Mouse (Mus musculus): ENCODE data around the gene Dedd2. TPM values are rescaled to one million over a fixed set of nuclear protein-coding genes. Genes with fewer than 3 reads are reported as not detected.

The Dedd2 gene
- polyA plus RNA-seq, 2 experiments = 9.4 to 11.1 TPM

DNA sequence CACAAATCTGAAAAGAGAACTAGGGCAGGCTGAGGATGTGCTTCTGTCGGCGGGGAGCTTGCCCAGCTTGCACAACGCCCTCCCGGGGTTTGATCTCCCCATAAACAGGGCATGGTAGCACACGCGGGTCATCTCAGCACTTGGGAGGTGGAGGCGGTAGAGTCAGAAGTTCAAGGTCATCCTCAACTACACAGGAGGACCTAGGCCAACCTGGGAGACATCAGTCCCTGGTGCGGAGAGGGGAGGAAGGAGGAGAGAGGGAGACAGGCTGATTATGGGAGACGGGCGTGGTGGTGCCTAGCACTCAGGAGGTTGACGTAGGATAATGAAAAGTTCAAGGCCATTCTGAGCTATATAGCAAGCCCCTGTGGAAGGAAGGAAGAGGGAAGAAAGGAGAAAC lies 29.6 kb downstream of the Dedd2 start:
- WGBS = 85% methylated on average over 11 of the region's 11 CpGs
- no peak for ATAC-seq (ENCODE audit: low FRiP score, low read depth)

DNA sequence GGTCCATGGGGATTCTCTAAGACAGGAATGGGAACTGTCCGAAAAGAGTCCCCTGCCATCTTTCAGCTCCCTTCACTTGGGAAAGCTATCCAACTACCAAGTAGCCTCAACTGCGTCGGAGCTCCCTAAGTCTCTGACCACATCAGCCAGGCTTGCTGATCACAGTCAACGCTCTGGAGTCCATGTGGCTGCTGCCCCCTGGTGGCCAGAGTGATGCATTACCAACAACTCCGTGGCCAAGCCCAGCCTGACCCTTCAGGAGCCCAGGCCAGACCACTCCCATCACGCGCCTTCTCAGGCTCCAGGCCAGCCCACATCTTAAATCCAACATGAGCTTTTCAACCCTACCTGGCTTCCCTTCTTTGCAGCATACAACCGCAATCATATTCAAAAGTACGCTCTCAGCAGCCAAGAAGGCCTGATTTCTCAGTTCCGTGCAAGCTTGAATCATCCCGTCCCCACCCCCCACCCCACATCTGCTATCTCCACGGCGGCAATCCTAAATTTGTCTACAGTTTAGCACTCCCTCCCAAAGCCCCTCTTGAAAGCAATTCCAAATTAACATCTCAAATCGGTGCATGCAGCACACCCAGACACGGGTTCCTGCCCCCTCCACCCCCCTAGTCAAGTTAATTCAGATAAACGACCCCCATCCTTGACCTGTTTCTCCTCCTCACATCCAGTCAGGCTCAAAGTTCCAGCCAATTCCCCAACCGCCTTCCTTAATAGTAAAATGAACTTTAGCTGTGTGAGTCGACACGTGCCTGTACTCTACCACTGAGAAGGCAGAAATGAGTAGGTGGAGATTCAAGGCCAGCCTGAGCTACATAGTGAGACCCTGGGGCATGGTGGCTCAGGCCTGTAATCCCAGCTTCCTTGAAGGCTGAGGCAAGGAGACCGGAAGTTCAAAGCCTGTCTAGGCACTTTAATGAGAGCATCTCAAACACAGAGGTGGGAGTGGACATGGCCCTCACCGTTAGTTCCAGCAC lies 32.5 kb downstream of the Dedd2 start:
- no peaks in the 10 kb centered on the region for H3K4me1 ChIP-seq (ENCODE audit: control insufficient read depth, insufficient read depth, low read length)
- DNase-seq (ENCODE audit: low spot score) (peak; percentile 83), ATAC-seq (ENCODE audit: low FRiP score, low read depth) (peak; percentile 85; the same call in 1 of the 2 replicates)
- no peak overlapping the region for H3K4me2 ChIP-seq (replicated peaks; ENCODE audit: low read depth, low read length, severe bottlenecking)
- H3K36me3 ChIP-seq (ENCODE audit: control insufficient read depth, insufficient read depth, low read length) = no peaks in the 10 kb centered on the region
- H3K27me3 ChIP-seq (ENCODE audit: control insufficient read depth, insufficient read depth, low read length) = peaks cover 3% of the 10 kb centered on the region; the same call in 1 of the 2 replicates
- H3K9me3 ChIP-seq (ENCODE audit: control insufficient read depth, low read length) = no peaks in the 10 kb centered on the region
- no peak overlapping the region for H3K27ac ChIP-seq (replicated peaks; ENCODE audit: low read depth, low read length)
- H3K9ac ChIP-seq (ENCODE audit: low read depth, low read length, severe bottlenecking) = no peak overlapping the region
- H3K4me3 ChIP-seq (replicated peaks; ENCODE audit: low read length) = no peak overlapping the region
- TF ChIP-seq POLR2A (IDR thresholded peaks at IDR 0.05; ENCODE audit: borderline replicate concordance, extremely low read depth, insufficient read depth, insufficient read length) = no peak
- 21% methylated on average over 21 of the region's 21 CpGs for WGBS

More for the DNA sequence above, 29.6 kb downstream of the Dedd2 start:
- no peak for DNase-seq (ENCODE audit: low spot score)
- H3K9ac ChIP-seq (ENCODE audit: low read depth, low read length, severe bottlenecking) = no peak overlapping the region
- no peak for TF ChIP-seq POLR2A (IDR thresholded peaks at IDR 0.05; ENCODE audit: borderline replicate concordance, extremely low read depth, insufficient read depth, insufficient read length)
- H3K27ac ChIP-seq (replicated peaks; ENCODE audit: low read depth, low read length) = no peak overlapping the region
- H3K4me1 ChIP-seq (ENCODE audit: control insufficient read depth, insufficient read depth, low read length) = no peaks in the 10 kb centered on the region
- no peaks in the 10 kb centered on the region for H3K27me3 ChIP-seq (ENCODE audit: control insufficient read depth, insufficient read depth, low read length)
- H3K9me3 ChIP-seq (ENCODE audit: control insufficient read depth, low read length) = no peaks in the 10 kb centered on the region
- H3K4me2 ChIP-seq (replicated peaks; ENCODE audit: low read depth, low read length, severe bottlenecking) = no peak overlapping the region
- no peak overlapping the region for H3K4me3 ChIP-seq (replicated peaks; ENCODE audit: low read length)
- H3K36me3 ChIP-seq (ENCODE audit: control insufficient read depth, insufficient read depth, low read length) = no peaks in the 10 kb centered on the region

DNA sequence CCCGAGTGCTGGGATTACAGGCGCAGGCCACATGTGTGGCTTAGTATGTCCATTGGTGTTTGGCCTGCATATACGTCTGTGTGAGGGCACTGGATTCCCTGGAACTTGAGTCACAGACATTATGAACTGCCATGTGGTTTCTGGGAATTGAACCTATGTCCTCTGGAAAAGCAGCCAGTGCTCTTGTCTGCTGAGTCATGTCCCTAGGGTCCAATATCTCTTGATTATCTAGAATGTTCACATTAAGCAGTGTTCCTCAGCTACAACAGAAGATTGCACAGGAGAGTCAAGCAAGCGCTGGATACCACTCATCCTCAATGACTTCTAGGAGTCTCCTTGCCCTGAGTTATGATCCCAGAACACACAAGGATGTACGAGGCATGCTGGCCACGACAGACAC lies 36.3 kb downstream of the Dedd2 start:
- ATAC-seq (ENCODE audit: low FRiP score, low read depth) (no peak), DNase-seq (ENCODE audit: low spot score) (no peak)
- Histone ChIP-seq H3K4me1 (ENCODE audit: control insufficient read depth, insufficient read depth, low read length) (peaks cover 3% of the 10 kb centered on the region; the same call in 1 of the 2 replicates), H3K4me2 (replicated peaks; ENCODE audit: low read depth, low read length, severe bottlenecking) (no peak overlapping the region), H3K27me3 (ENCODE audit: control insufficient read depth, insufficient read depth, low read length) (peaks cover 40% of the 10 kb centered on the region), H3K27ac (replicated peaks; ENCODE audit: low read depth, low read length) (no peak overlapping the region), H3K36me3 (ENCODE audit: control insufficient read depth, insufficient read depth, low read length) (no peaks in the 10 kb centered on the region), H3K4me3 (replicated peaks; ENCODE audit: low read length) (no peak overlapping the region), H3K9me3 (ENCODE audit: control insufficient read depth, low read length) (no peaks in the 10 kb centered on the region), H3K9ac (ENCODE audit: low read depth, low read length, severe bottlenecking) (no peak overlapping the region)
- TF ChIP-seq POLR2A (IDR thresholded peaks at IDR 0.05; ENCODE audit: borderline replicate concordance, extremely low read depth, insufficient read depth, insufficient read length) = no peak
- WGBS = 68% methylated on average over 6 of the region's 6 CpGs

DNA sequence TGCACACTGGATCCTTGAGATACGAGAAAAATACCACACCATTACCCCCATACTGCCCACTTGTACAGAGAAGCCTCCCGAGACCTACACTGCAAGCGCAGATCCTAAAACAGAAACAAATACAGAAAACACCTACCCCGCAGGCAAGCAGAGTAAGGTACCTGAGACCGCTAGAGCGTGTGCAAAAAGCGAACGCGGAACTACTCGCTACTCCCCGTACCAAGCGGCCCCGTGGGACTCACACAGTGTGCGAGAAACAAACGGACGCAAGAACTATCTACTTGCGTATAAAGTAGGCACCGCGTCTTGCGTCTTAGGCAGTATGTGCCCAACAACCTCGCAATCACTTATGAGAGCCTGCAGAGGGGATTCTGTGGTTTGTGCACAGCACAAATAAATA lies 38.6 kb downstream of the Dedd2 start:
- no peaks in the 10 kb centered on the region for H3K36me3 ChIP-seq (ENCODE audit: control insufficient read depth, insufficient read depth, low read length)
- peak overlapping the region; percentile 10 for H3K4me3 ChIP-seq (replicated peaks; ENCODE audit: low read length)
- H3K4me1 ChIP-seq (ENCODE audit: control insufficient read depth, insufficient read depth, low read length) = peaks cover 11% of the 10 kb centered on the region; the same call in 1 of the 2 replicates
- H3K9me3 ChIP-seq (ENCODE audit: control insufficient read depth, low read length) = no peaks in the 10 kb centered on the region
- TF ChIP-seq POLR2A (IDR thresholded peaks at IDR 0.05; ENCODE audit: borderline replicate concordance, extremely low read depth, insufficient read depth, insufficient read length) = no peak
- peaks cover 63% of the 10 kb centered on the region for H3K27me3 ChIP-seq (ENCODE audit: control insufficient read depth, insufficient read depth, low read length)
- no peak overlapping the region for H3K9ac ChIP-seq (ENCODE audit: low read depth, low read length, severe bottlenecking)
- DNase-seq (ENCODE audit: low spot score) = no peak
- no peak for ATAC-seq (ENCODE audit: low FRiP score, low read depth)
- no peak overlapping the region; the same call in 1 of the 2 replicates for H3K4me2 ChIP-seq (replicated peaks; ENCODE audit: low read depth, low read length, severe bottlenecking)
- no peak overlapping the region for H3K27ac ChIP-seq (replicated peaks; ENCODE audit: low read depth, low read length)
- 2% methylated on average over 21 of the region's 21 CpGs for WGBS

DNA sequence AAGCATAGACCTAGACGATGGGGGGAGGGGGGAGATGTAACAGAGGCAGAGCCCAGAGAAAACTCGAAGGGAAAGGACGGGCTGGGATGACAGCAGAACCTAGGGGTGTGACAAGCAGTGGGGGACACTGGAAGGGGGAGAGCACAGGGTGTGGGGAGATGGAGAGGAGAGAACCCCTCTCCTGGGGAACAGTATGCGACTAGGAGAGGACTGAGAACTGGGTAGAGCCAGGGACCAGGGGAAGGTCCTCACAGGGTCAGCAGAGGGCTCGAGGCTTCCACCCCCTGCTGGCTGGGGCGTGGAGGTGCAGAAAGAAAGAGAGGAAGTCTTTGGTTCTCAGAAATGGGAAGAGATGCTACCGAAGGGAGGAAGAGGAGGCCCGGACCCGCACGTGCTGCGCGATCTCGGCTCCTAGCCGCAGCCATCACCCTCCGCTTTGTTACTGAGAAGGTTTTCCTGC lies 39.1 kb downstream of the Dedd2 start:
- no peak overlapping the region for H3K9ac ChIP-seq (ENCODE audit: low read depth, low read length, severe bottlenecking)
- ATAC-seq (ENCODE audit: low FRiP score, low read depth) (no peak), DNase-seq (ENCODE audit: low spot score) (no peak)
- peaks cover 67% of the 10 kb centered on the region for H3K27me3 ChIP-seq (ENCODE audit: control insufficient read depth, insufficient read depth, low read length)
- H3K4me3 ChIP-seq (replicated peaks; ENCODE audit: low read length) = peak overlapping the region; percentile 10
- H3K36me3 ChIP-seq (ENCODE audit: control insufficient read depth, insufficient read depth, low read length) = no peaks in the 10 kb centered on the region
- H3K27ac ChIP-seq (replicated peaks; ENCODE audit: low read depth, low read length) = no peak overlapping the region
- no peak overlapping the region for H3K4me2 ChIP-seq (replicated peaks; ENCODE audit: low read depth, low read length, severe bottlenecking)
- WGBS = 0% methylated on average over 15 of the region's 15 CpGs
- TF ChIP-seq POLR2A (IDR thresholded peaks at IDR 0.05; ENCODE audit: borderline replicate concordance, extremely low read depth, insufficient read depth, insufficient read length) = no peak
- H3K9me3 ChIP-seq (ENCODE audit: control insufficient read depth, low read length) = no peaks in the 10 kb centered on the region
- peaks cover 11% of the 10 kb centered on the region; the same call in 1 of the 2 replicates for H3K4me1 ChIP-seq (ENCODE audit: control insufficient read depth, insufficient read depth, low read length)

Measured in limb, embryonic 14.5 days (tissue).